Mouse (Mus musculus): ENCODE results near the gene Med16.

Gene Med16

GRCm38 (mm10) chr10:79917532-79918100, 8.9 kb upstream of the Med16 start:
- DNase-seq (ENCODE audit: low spot score in 2 of 2) = no peak

DNA sequence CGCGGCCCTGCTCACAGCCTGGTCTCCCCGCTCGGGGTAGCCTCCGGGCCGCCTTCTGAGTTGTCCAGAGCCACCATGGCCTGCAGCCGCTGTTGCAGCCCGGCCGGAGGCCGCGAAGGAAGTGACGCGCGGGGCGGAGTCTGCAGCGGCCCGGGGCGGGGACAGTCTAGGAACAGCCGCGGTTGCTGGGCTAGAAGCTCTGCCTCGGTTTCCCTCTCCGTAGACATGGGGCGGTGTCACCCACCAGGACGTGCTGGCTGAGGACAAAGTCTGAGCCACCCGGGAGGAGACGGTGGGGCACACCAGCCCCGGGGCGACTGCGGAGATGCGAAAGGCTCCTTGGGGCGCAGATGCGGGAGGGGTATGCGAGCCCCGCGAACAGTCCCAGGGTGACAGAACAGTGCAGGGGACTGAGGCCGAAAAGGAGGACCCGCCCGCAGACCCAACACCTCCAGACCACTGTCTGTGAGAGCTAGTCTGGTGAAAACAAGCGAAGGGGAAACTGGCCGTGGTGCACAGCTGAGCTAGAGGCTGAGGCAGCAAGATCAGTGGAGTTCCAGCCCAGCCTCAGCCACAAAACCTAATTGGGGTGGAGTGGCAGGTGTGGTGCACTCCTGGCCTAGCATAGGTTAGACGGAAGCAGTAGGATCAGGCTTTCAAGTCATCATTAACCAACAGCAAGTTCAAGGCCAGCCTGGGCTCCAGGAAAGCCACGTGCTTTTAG, 8.2 kb upstream of the Med16 start, which contains the start of gene Kiss1r:
TSS of gene Kiss1r (plus strand) at position 164 of the 724 bp plus-strand sequence.
- peak; percentile 83 to 94 for DNase-seq (ENCODE audit: low spot score in 2 of 2)

- DNase-seq (ENCODE audit: low spot score in 2 of 2) = no peak
These were observed 7.4 kb upstream of the Med16 start for GRCm38 (mm10) chr10:79916081-79916480.

DNA sequence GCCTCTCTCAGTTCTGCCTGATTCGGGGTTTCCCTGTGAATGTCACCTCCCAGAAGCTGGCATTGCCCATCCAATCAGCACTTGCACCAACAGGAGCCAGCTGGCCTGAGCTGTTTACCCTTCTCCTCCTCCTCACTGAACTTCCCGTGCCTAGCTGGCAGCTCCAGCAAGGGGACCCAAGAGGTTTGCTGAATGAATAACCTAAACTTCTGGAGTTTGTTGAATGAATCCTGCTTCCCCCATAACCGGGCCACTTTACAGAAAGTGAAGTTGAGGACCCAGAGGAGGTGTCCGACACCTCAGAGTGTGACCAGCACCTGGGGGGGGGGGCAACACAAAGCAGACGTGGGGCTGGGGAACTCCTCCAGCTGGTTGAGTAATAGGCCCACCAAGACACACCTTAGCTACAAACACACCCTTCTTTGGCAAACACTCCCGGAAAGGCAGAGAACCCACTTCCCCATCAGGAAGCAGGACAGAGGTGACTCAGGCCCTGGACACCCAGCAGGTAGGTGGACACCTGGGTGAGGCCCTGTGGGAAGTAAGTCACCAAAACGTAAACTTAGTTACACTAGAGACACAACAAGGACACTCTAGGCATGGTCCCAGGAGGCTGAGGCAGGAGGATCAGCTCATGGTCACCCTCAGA, 6.3 kb upstream of the Med16 start:
- peak; percentile 39 to 55 for DNase-seq (ENCODE audit: low spot score in 2 of 2)

DNA sequence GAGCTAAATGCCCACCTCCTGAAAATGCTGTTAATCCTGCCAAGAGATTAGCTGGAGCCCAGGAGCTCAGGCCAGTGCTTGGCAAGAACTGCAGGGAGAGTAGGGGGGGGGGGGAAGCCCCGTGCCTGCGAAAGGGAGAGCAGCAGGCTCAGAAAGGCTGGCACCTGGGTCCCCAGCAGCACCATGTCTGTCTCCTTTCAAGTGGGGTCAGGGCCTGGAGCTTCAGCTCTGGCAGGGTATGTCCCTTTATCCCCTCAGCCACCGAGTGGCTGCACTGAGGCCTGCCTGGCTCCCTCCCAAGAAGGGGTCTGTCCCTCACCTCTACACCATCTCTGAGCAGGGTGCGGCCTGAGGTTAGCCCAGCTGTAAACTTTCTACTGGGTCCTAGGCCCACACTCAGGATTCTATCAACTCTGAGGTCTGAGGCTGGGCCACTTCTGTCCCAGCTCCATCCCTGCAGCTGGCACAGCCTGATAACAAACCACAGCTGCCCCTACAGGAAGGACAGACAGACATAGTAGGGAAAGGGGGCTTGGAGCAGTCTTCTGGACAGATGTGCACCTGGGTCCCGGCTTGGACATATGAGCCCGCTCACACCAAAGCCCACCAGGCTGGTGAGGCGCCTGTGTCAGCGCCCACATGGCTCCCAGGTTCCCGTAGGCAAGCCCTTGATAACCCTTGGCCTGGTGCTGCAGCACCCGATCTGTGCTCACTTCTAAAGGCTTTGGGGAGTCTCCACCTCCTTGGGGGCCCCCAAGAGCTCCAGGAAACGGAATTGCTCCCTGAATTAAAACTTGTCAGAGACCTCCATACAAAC, 5.6 kb upstream of the Med16 start:
- DNase-seq (ENCODE audit: low spot score in 2 of 2) = no peak

GRCm38 (mm10) chr10:79912412-79912811, 3.7 kb upstream of the Med16 start:
- DNase-seq (ENCODE audit: low spot score in 2 of 2) = no peak

- no peak for DNase-seq (ENCODE audit: low spot score in 2 of 2)
These were observed 1.8 kb upstream of the Med16 start, which contains the start of gene Gm26602 for GRCm38 (mm10) chr10:79910556-79910955. Gene Gm26602 (plus strand): TSS chr10:79910856.

- no peak for DNase-seq (ENCODE audit: low spot score in 2 of 2)
These were observed 584 bp upstream of the Med16 start for GRCm38 (mm10) chr10:79909092-79909922.

GRCm38 (mm10) chr10:79907415-79907814, 1.3 kb downstream of the Med16 start:
- no peak for DNase-seq (ENCODE audit: low spot score in 2 of 2)

- DNase-seq (ENCODE audit: low spot score in 2 of 2) = no peak
These were observed 2.0 kb downstream of the Med16 start for GRCm38 (mm10) chr10:79906712-79907111.

DNA sequence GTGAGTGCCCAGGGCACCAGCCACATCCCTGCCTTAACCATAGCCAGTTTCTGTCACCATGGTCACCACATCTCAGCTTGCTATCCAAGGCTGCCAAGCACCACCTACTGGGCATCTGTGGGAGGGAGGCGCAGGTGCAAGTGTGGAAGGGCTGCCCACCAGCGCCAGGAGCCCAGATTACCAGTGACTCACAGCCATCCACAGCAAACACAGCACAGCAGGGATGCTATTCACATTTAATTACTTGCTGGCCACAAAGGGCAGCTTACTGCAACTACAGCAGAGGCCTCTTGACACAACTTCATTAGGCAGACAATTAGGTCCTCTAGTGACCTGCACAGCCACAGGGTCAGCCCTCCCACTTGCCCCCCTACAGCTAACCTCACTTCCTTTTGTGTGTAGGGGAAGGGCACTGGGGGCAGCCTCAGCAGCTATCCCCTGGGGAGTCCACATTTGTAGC, 7.7 kb downstream of the Med16 start:
- DNase-seq (ENCODE audit: low spot score in 2 of 2) = no peak

- DNase-seq (ENCODE audit: low spot score in 2 of 2) = no peak
These were observed 11.1 kb downstream of the Med16 start for GRCm38 (mm10) chr10:79897316-79898245.

GRCm38 (mm10) chr10:79896814-79897213, 11.9 kb downstream of the Med16 start:
- no peak for DNase-seq (ENCODE audit: low spot score in 2 of 2)

DNA sequence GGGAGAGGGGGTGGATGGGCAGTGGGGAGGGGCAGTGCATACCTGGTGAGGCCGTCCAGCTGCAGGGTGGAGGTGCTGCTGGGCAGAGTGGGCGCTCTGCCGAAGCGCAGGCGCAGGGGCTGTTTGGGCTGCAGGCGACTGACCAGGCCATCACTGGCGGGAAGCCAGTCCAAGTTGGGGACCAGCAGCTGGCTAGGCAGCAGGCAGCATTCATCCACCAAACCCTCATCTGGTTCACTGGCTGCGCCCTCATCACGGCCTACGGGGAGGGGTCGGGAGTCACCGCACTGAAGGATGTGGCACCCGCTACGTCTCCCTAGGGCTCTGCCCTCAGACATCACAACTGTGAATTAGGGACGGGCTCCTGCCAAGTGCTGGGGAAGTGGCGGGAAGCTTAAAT, 12.4 kb downstream of the Med16 start:
- DNase-seq (ENCODE audit: low spot score in 2 of 2) = no peak

GRCm38 (mm10) chr10:79892451-79893118, 16.1 kb downstream of the Med16 start:
- DNase-seq (ENCODE audit: low spot score in 2 of 2) = peak; percentile 40 to 58

GRCm38 (mm10) chr10:79890670-79891069, 18.1 kb downstream of the Med16 start, which contains the start of gene Cfd:
Gene Cfd (plus strand): TSS chr10:79890853.
- DNase-seq (ENCODE audit: low spot score in 2 of 2) = no peak

- no peak for DNase-seq (ENCODE audit: low spot score in 2 of 2)
These were observed 19.3 kb downstream of the Med16 start for GRCm38 (mm10) chr10:79889386-79889785.

DNA sequence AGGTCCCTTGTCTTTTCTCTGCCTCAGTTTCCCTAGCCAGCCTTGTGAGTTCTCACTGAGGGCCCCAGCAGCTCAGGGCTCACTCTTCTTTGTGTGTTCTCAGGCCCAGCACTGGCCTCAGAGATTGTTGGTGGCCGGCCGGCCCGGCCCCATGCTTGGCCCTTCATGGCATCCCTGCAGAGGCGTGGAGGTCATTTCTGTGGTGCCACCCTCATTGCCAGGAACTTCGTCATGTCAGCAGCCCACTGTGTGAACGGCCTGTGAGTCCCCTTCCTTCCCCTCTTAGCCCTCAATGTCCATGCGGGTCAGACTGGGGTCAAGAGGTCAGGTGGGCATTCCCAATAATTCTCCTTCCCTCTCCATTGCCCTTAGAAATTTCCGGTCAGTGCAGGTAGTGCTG, 22.1 kb downstream of the Med16 start:
- no peak for DNase-seq (ENCODE audit: low spot score in 2 of 2)

GRCm38 (mm10) chr10:79886054-79886453, 22.7 kb downstream of the Med16 start, which contains the start of gene Elane:
Gene Elane (plus strand): TSS chr10:79886247.
- DNase-seq (ENCODE audit: low spot score in 2 of 2) = no peak

Measured in urinary bladder, adult 18-20 months (tissue).